Mouse (Mus musculus) olfactory bulb, adult 2 months (tissue): Measurements from ENCODE around the gene Galnt4.

Experiments
- CTCF ChIP-seq: fragments of 200-500 bp; IDR thresholded peaks from 2 replicates; pipeline ENCODE4 v1.5.1; 2012; ENCODE audit warnings: low read depth, mild to moderate bottlenecking, low read length, moderate library complexity; ENCODE audit not compliant: insufficient read depth
- POLR2A ChIP-seq: fragments of 200-500 bp; IDR thresholded peaks from 2 replicates; pipeline ENCODE4 v1.6.1; 2012; ENCODE audit warnings: mild to moderate bottlenecking, low read depth, low read length, moderate library complexity; ENCODE audit not compliant: insufficient read depth

DNA sequence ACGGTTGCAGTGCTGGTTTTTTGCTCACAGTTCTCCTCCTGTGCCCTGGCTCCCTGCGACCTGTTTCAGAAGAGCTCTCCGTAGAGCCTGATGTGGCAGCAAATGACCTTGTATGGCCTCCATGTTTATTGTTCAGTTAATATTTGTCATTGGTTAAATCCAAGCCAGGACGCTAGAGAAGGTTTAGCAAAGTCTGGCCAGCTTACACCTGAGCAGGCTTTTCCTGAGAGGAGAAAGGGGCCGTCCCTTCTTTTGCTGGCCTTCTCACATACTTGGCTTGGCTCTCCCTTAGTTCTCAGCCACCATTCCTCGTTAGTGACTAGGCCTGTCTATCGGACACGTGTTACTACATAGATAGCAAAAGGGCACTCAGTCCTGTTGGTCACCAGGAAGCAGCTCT, 46.7 kb downstream of the Galnt4 start:
- no peak for TF ChIP-seq CTCF
- no peak for TF ChIP-seq POLR2A
